Mouse (Mus musculus): ENCODE data around the gene Slc35f6.

Gene Slc35f6

DNA sequence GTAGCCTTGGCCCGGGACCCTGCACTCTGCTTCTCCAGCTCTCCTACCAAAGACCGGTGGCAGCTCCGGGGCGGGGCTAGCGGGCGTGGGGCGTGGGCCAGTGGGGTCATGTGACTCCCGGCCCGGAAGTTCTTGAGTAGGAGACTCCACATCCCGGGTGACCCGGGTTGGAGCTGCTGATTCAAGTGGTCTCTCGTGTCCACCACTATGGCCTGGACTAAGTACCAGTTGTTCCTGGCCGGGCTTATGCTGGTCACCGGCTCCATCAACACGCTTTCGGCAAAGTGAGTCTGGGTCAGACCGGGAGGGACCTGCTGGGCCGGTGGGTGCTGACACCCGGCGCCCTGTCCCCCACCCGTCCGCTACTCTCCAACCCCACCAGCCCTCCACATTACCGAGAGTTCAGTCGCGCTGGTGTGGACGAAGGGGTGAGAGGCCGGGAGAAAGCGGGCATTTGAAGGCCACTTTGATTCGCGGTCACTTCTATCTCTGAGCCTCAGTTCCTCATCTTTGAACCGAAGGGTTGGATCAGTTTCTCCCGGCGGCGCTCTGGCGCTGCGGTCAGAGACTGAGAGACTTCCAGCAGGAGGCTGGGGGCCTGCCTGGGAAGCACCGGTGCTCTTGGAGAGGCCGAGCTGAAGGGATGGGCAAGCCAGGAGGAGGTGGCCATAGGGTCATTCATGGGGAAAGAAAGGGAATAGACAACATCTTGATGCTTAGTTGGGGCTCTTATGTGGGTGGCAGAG lies at the start of gene Slc35f6:
Gene Slc35f6 (plus strand): TSS at position 119 of the 746 bp plus-strand sequence.
- DNase-seq (ENCODE audit: extremely low spot score, low spot score) = peak; percentile 89

DNA sequence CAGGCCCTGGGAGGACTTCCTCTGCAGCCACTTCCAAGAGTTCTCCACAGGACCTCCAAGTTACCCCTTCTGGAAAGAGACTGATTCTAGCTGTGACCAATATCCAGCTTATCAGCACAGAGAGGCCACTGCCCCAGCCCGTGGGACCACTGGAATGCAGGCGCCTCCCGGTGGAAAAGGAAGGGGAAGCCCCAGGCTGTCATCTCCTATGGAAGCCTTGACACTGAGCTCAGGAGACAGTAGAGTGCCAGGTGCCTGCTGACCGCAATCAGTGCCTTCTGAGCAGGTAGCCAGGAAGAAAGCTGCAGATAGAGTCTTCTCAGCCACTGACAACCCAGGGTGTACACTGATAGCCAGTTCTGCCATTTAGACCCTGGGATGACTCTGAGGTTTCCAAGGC lies 46.3 kb upstream of the Slc35f6 start:
- no peak for DNase-seq (ENCODE audit: extremely low spot score, low spot score)

DNA sequence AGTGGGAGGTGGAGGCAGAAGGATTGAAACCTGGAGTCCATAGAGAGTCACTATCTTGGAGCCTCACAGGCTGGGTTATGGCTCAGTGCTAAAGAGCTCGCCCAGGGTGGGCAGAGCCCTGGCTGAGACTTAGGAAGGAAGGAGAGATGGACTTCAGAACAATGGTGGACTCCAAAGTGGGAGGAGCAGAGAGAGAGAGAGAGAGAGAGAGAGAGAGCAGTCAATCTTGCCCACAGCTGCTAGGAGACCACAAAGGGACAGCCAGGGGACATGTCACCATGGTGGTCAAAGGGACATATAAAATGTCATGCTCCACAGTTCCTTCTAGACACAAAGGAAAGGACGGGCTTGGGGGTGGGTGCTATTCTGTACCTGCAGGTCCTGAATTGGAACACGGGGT lies 44.5 kb upstream of the Slc35f6 start:
- no peak for DNase-seq (ENCODE audit: extremely low spot score, low spot score)

GRCm38 (mm10) chr5:30603926-30604325 lies 43.8 kb upstream of the Slc35f6 start:
- no peak for DNase-seq (ENCODE audit: extremely low spot score, low spot score)

GRCm38 (mm10) chr5:30604769-30605188 lies 43.0 kb upstream of the Slc35f6 start:
- no peak for DNase-seq (ENCODE audit: extremely low spot score, low spot score)

- no peak for DNase-seq (ENCODE audit: extremely low spot score, low spot score)
Measured at GRCm38 (mm10) chr5:30605649-30606048, 42.1 kb upstream of the Slc35f6 start.

- no peak for DNase-seq (ENCODE audit: extremely low spot score, low spot score)
Measured at GRCm38 (mm10) chr5:30606424-30607073, 41.2 kb upstream of the Slc35f6 start.

GRCm38 (mm10) chr5:30609094-30609493 lies 38.6 kb upstream of the Slc35f6 start:
- DNase-seq (ENCODE audit: extremely low spot score, low spot score) = no peak

- DNase-seq (ENCODE audit: extremely low spot score, low spot score) = no peak
Measured at GRCm38 (mm10) chr5:30609918-30610645, 37.7 kb upstream of the Slc35f6 start.

DNA sequence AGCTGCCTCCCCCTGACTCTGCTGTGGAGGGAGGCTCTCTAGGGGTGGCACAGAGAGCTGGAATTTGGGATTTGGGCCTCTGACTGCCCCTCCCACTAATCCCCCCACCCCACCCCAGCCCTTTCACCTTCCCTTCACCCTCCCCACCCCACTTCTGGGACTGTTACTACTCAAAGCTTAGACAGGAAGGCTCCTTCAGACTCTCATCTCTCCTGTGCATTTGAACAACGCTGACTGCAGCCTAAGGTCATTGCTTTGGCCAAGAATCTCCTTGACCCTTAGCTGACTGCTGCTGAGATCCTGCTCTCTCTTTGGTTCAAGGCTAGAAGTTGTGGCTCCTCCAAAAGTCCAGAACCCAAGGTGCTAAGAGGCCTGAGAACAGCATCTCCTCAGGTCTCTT lies 36.6 kb upstream of the Slc35f6 start:
- DNase-seq (ENCODE audit: extremely low spot score, low spot score) = no peak

GRCm38 (mm10) chr5:30611689-30612088 lies 36.0 kb upstream of the Slc35f6 start:
- DNase-seq (ENCODE audit: extremely low spot score, low spot score) = no peak

DNA sequence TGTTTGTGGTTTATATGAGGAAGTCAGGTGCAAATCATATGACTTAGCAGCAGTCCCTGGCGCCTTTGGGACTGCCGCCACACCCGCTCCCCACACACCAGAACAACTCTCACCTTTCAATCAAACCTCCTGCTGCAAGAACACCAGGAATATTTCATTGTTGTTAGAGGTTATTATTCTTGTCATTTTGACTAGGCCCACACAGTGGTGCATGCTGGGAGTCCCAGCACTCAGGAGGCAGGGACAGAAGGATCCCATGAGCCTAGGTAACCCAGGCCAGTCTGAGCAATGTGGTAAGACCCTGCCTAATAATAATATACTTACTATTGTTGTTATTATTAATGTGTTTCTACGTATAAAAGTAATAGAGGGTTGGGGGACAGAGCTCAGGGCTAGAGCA lies 35.2 kb upstream of the Slc35f6 start:
- DNase-seq (ENCODE audit: extremely low spot score, low spot score) = no peak

GRCm38 (mm10) chr5:30613242-30613641 lies 34.5 kb upstream of the Slc35f6 start:
- DNase-seq (ENCODE audit: extremely low spot score, low spot score) = no peak

DNA sequence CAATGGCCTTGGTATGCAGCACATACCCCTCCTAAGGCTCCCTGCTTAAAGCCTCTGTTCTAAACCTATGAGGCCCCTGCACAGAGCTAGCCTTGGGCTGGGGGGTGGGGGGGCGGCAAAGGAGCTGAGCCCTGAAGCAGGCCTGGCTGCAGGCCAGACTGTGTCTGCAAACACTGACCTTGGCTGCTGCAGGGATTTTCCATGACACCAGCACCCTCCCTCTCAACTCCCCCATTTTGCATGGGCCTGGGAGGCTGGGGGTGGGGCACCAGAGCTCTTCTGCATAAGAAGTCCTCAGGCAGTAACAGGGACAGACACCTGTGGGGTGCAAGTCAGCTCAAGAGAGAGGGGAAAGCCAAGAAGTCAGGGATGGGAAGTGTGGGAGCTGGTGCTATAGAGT lies 33.5 kb upstream of the Slc35f6 start:
- no peak for DNase-seq (ENCODE audit: extremely low spot score, low spot score)

GRCm38 (mm10) chr5:30615416-30615815 lies 32.3 kb upstream of the Slc35f6 start:
- DNase-seq (ENCODE audit: extremely low spot score, low spot score) = no peak

- no peak for DNase-seq (ENCODE audit: extremely low spot score, low spot score)
Measured at GRCm38 (mm10) chr5:30615819-30616218, 31.9 kb upstream of the Slc35f6 start.

GRCm38 (mm10) chr5:30616644-30617043 lies 31.1 kb upstream of the Slc35f6 start:
- DNase-seq (ENCODE audit: extremely low spot score, low spot score) = no peak

- DNase-seq (ENCODE audit: extremely low spot score, low spot score) = no peak
Measured at GRCm38 (mm10) chr5:30617357-30617756, 30.4 kb upstream of the Slc35f6 start.

DNA sequence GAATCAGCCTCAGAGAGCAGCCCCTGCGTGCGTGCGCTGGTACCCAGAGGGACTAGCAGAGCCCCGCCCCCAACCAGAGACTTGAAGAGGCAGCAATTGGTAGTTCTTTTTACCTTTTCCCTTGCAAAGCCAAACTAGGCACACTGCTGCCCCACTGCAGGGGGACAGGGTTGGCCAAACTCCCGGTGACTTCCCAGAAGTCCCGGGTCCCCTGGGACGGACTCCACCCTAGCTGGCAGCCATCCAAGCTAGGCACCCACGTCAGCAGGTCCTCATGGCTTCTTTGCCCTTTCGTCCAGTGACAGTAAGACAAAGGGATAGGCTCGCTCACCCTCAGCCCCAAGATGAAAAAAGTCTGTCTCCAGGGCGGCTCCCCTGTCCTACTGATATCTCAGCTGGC lies 29.9 kb upstream of the Slc35f6 start:
- DNase-seq (ENCODE audit: extremely low spot score, low spot score) = no peak

GRCm38 (mm10) chr5:30618376-30619003 lies 29.2 kb upstream of the Slc35f6 start:
- no peak for DNase-seq (ENCODE audit: extremely low spot score, low spot score)

- no peak for DNase-seq (ENCODE audit: extremely low spot score, low spot score)
Measured at GRCm38 (mm10) chr5:30619211-30619610, 28.5 kb upstream of the Slc35f6 start.

DNA sequence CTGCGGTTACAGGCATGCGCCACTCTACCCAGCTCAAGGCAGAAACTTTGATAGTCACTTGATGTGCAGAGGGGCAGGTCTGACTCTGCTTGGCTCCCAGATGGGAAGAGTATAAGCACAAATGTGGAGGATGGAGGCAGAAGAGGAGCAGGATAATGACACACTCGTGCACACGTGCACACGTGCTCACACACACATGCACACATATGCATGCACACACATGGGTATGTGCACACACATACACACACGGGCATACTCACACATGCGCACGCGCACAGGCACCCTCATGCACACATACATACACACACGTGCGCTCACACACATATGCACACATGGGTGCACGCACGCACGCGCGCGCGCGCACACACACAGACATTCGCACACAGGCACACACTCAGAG lies 27.2 kb upstream of the Slc35f6 start:
- no peak for DNase-seq (ENCODE audit: extremely low spot score, low spot score)
